Mouse (Mus musculus): Measurements from ENCODE around the gene Elavl1.

- TF ChIP-seq POLR2A (IDR thresholded peaks at IDR 0.05; ENCODE audit: control insufficient read depth, extremely low read depth, insufficient read depth, low read length, poor library complexity) (no peak), CTCF (IDR thresholded peaks at IDR 0.05; ENCODE audit: borderline replicate concordance, control insufficient read depth, extremely low read depth, insufficient read depth, low read length, poor library complexity) (no peak)
These were observed 35.7 kb upstream of the Elavl1 start for GRCm38 (mm10) chr8:4360922-4361321.

Measured in thymus, adult 2 months (tissue).